Mouse (Mus musculus) midbrain, embryonic 10.5 days (tissue): ENCODE results near the gene Fam53b. TPM values are rescaled to one million over a fixed set of nuclear protein-coding genes. Genes with fewer than 3 reads are reported as not detected.

Source experiments
- DNase-seq: peaks from one replicate; pipeline ENCODE4 v3.0.0-alpha.2; 2017; ENCODE audit warnings: low spot score
- H3K27ac ChIP-seq: fragments of 300-500 bp; sonication (generic); replicated peaks from 2 replicates; pipeline ENCODE4 v1.5.1; 2016; ENCODE audit warnings: mild to moderate bottlenecking
- H3K27me3 ChIP-seq: fragments of 300-500 bp; sonication (generic); 2 replicates; pipeline ENCODE4 v1.6.1; 2016; ENCODE audit warnings: low read depth, mild to moderate bottlenecking; ENCODE audit not compliant: poor library complexity, severe bottlenecking
- H3K36me3 ChIP-seq: fragments of 300-500 bp; sonication (generic); 2 replicates; pipeline ENCODE4 v1.6.1; 2016; ENCODE audit warnings: mild to moderate bottlenecking, moderate library complexity
- H3K4me1 ChIP-seq: fragments of 300-500 bp; sonication (generic); 2 replicates; pipeline ENCODE4 v1.6.1; 2016
- H3K4me3 ChIP-seq: fragments of 300-500 bp; sonication (generic); 2 replicates; pipeline ENCODE4 v1.5.1; 2016; ENCODE audit warnings: mild to moderate bottlenecking, moderate library complexity
- H3K9me3 ChIP-seq: fragments of 300-500 bp; sonication (generic); replicated peaks from 2 replicates; pipeline ENCODE4 v1.6.1; 2016; ENCODE audit warnings: mild to moderate bottlenecking
- WGBS: fragments of 180-500 bp; shearing (Covaris S2); methylation state at CpG from one replicate; pipeline ENCODE4 v1.1.7; 2016; 5-methylcytosine and 5-hydroxymethylcytosine counted together
- polyA plus RNA-seq: library from polyadenylated mRNA; unstranded; fragments of >200 nt; fragmentation: Nextera tagmentation; extraction: Ambion mirVana; gene quantifications from 2 replicates; pipeline ENCODE4 v1.2.1, GENCODE M21; 2016

Fam53b gene
- polyA plus RNA-seq, 1 experiment from 2014 or later: 23.1 TPM

DNA sequence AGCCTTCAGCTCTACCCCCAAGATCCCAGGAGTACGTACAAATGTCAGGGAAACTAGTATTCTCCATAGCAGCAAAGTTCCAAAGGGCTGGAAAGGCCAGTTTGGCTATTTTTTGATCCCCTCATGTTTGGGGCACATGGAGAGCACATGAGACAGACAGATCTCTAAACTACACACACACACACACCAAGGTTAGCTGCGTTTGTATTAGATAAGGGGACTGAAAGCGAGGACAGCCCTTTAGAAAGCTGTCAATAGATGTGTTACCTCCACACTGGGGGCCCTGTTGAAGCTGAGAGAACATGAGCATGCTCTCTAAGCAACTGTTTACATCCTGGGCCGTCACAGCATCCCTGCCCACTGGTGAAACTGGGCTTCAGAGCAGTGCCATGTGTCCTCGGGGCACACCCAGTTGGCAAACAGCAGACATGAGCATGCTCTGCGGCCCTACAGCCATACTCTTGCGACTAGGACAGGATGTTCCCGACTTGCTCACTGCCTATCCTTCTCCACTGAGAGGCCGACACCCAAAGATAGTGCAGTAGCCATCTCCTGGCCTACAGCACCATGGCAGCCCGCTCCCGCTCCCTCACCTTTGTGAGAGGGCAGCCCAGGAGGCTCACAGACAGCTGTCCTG is 47.3 kb downstream of the Fam53b start:
- no peaks in the 10 kb centered on the region for H3K9me3 ChIP-seq
- DNase-seq: no peak
- H3K4me1 ChIP-seq: no peaks in the 10 kb centered on the region; the same call in 1 of the 2 replicates
- H3K36me3 ChIP-seq: peaks cover 51% of the 10 kb centered on the region
- no peak overlapping the region for H3K27ac ChIP-seq
- no peaks in the 10 kb centered on the region for H3K27me3 ChIP-seq
- no peak overlapping the region for H3K4me3 ChIP-seq
- WGBS: 95% methylated on average over 11 of the region's 11 CpGs

DNA sequence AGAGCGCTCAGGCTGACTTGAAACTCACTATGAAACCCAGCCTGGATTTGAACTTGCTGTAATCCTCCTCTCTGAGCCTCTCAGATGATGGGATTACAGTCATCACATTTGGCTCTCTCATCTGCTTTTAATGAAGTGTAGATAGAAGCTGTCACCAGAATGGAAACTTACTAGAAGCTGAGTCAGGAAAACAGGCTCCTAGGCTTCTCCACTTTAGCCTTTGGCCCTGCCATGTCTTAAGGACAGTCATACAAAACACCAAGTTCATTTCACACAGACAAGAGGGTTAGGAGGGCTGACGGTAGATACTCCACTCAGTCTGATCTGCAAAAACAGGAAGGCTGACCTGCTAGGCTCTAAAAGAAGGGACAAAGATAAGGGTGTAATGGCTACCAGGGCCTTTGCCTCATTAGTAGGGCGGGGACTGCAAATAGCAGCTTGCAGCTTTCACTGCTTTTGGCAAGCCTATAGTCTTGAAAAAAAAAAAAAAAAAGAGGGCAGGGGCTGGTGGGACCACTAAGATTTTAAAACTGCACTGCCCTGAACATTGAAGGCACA is 48.0 kb downstream of the Fam53b start:
- Histone ChIP-seq H3K36me3 (peaks cover 47% of the 10 kb centered on the region), H3K4me1 (no peaks in the 10 kb centered on the region; the same call in 1 of the 2 replicates), H3K27me3 (no peaks in the 10 kb centered on the region), H3K27ac (no peak overlapping the region), H3K4me3 (no peak overlapping the region), H3K9me3 (no peaks in the 10 kb centered on the region)
- WGBS: 90% methylated on average over 3 of the region's 3 CpGs
- DNase-seq: no peak

DNA sequence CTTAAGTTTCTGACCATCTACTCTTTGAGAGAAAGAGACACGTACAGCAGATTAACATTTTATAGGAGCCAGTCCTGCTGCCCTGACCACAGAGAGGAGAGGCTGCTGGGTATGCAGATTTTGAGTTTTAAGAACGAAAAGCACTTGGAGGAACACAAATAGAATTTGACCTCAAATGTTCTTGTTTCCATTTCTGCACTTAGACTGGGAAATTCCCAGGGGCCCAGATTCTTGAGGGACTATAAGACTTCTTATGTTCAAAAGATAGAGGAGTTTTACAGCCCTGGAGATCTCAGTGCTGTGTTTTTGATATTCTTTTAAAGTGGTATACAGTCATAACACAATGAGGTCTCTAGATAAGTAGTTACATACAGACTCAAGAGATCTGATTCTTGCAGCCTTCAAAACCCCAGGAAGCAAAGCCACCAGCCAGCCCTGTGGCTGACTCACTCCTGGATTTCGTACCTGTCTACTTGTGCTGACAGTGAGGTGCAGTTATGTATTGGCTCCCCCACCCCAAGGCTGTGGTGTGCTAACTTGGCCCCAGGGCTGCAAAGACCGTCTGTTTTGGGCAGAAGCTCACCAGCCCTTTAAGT is 48.7 kb downstream of the Fam53b start:
- Histone ChIP-seq H3K27me3 (no peaks in the 10 kb centered on the region), H3K36me3 (peaks cover 45% of the 10 kb centered on the region), H3K9me3 (no peaks in the 10 kb centered on the region), H3K4me1 (peaks cover 3% of the 10 kb centered on the region; the same call in 1 of the 2 replicates), H3K4me3 (no peak overlapping the region), H3K27ac (no peak overlapping the region)
- WGBS: 88% methylated on average over 4 of the region's 4 CpGs
- DNase-seq: no peak

DNA sequence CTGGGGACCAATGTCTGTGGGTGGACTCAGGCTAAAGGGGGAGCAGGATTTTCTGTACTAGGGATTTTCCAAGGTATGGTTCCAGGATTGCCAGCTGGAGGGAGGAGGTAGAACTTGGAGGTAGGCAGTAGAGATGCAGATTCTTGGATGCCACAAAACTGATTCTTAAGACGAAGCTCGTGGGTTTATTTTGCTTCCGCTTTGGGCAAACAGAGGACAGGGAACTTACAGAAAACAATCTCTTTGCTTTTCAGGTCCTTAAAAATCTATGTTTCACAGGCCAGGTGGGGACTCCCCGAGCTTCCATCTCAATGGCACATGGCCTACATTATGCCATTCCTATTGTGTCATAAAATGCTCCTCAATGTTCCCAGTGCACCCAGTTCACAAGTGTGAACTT is 49.4 kb downstream of the Fam53b start:
- DNase-seq: no peak
- Histone ChIP-seq H3K36me3 (peaks cover 46% of the 10 kb centered on the region), H3K27ac (no peak overlapping the region), H3K9me3 (no peaks in the 10 kb centered on the region), H3K4me3 (no peak overlapping the region), H3K4me1 (peaks cover 5% of the 10 kb centered on the region; the same call in 1 of the 2 replicates), H3K27me3 (no peaks in the 10 kb centered on the region)
- WGBS: 94% methylated on average over 4 of the region's 4 CpGs

DNA sequence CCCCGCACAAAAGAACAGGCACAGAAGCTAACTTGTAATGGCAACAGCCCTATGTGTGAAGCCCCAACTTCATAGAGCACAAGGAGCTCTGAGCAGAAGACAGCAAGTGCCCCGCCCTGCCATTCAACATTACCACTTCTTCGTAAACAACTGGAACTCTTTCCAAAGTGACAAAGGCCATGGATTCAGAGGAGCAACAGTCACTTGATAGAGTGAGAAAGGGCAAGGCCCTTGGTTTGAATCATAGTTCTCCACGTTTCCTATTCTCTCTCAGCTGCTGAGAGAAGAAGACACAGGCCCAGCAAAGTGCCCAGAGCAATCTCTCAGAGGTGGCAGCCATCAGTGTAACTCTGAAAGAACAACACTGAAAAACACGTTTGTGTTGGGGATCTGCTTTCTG is 49.8 kb downstream of the Fam53b start:
- 91% methylated on average over 5 of the region's 5 CpGs for WGBS
- peaks cover 46% of the 10 kb centered on the region for H3K36me3 ChIP-seq
- no peak overlapping the region for H3K27ac ChIP-seq
- no peaks in the 10 kb centered on the region for H3K27me3 ChIP-seq
- H3K9me3 ChIP-seq: no peaks in the 10 kb centered on the region
- no peak for DNase-seq
- peaks cover 5% of the 10 kb centered on the region; the same call in 1 of the 2 replicates for H3K4me1 ChIP-seq
- H3K4me3 ChIP-seq: no peak overlapping the region

DNA sequence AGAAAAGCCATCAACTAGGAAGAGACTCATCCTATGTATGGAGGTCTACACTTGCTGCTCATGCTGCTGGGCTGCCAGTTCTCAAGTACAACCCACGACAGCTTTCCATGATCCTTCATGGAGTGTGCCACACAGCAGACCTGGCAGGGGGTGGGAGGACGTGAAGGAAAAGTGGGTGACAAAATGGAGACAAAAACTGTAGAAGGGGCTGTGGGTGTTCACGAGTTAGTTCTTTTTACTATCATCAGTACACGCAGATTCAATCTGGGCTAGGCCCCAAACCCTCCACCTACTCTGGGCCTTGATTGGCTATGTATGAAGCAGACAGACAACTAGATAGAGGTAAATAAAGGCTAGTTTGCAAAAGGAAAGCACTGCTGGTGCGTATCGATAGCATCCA is 50.3 kb downstream of the Fam53b start:
- 93% methylated on average over 6 of the region's 6 CpGs for WGBS
- Histone ChIP-seq H3K4me1 (peaks cover 5% of the 10 kb centered on the region; the same call in 1 of the 2 replicates), H3K27ac (no peak overlapping the region), H3K36me3 (peaks cover 46% of the 10 kb centered on the region), H3K4me3 (no peak overlapping the region), H3K27me3 (no peaks in the 10 kb centered on the region), H3K9me3 (no peaks in the 10 kb centered on the region)
- DNase-seq: no peak

DNA sequence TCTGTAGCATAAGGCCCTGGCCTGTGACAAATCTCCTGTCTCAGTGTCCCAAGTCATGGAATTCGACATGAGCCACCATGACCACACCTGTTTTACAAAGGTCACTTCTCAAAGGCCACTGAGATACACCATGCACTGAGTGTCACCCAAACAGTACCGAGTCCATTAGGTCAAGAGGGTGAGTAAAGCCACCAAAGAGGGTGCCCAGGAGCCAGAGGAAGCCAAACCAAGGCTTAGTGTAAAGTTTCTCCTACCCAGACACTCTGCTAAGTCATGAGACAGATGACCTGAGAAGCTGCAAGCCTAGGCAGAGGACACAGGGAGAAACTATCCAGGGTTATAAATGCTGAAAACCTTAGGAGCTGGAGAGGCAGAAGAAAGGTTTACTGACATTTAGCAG is 52.3 kb downstream of the Fam53b start:
- H3K4me3 ChIP-seq: no peak overlapping the region
- WGBS: 92% methylated on average over 2 of the region's 2 CpGs
- no peak overlapping the region for H3K27ac ChIP-seq
- H3K36me3 ChIP-seq: peaks cover 59% of the 10 kb centered on the region
- H3K4me1 ChIP-seq: 0 out of 2 replicates have a peak, but pooled peaks cover 5% of the 10 kb centered on the region
- no peaks in the 10 kb centered on the region for H3K27me3 ChIP-seq
- H3K9me3 ChIP-seq: no peaks in the 10 kb centered on the region
- DNase-seq: no peak

DNA sequence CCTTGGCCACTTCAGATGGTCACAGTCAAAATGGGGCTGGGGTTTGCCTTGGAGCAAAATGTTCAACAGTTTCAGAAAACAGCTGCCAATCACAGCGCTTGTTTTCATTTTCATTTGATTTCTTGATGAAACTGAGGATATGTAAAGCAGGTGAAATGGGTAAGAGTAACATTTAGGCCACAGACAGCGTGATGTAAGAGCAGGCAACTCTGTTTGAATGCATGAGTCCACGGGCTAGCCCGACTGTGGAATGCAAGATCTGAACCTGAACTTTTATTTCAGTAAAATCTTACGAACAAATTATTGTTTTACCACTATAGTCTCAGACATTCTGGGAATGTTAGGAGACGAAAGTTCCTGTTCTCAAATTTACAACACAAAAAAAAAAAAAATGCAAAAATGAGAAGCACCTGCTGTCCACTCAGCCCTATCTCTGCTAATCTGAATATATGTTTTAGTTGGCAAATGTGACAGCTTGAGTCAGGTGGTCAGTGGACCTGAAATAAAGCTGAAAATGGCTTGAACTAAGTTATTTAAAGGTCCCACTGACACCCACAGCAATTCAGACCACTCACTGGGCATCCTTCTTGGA is 53.0 kb downstream of the Fam53b start:
- peaks cover 60% of the 10 kb centered on the region for H3K36me3 ChIP-seq
- H3K4me1 ChIP-seq: 0 out of 2 replicates have a peak, but pooled peaks cover 5% of the 10 kb centered on the region
- H3K27ac ChIP-seq: no peak overlapping the region
- DNase-seq: no peak
- H3K9me3 ChIP-seq: no peaks in the 10 kb centered on the region
- WGBS: 95% methylated on average over 6 of the region's 6 CpGs
- H3K4me3 ChIP-seq: no peak overlapping the region
- H3K27me3 ChIP-seq: no peaks in the 10 kb centered on the region

DNA sequence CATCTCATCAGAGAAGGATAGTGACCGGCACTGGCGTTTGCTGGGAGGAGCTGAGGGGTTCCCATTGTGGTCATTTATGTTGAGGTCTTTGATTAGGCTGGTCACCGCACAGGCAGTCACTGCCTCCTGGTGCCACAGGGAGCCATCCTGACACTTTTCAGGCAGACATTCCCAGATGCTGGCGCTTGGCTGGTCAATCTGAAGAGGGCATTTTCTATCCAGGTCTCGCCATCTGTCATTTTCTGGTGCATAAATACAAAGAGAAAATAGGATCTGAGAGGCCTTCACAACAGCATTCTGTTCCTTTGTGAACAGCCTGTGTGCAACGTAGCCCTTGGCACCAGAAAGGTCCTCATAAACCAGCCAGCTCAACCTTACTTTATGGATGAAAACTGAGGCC is 53.8 kb downstream of the Fam53b start:
- H3K9me3 ChIP-seq: no peaks in the 10 kb centered on the region
- H3K4me1 ChIP-seq: 0 out of 2 replicates have a peak, but pooled peaks cover 5% of the 10 kb centered on the region
- 92% methylated on average over 6 of the region's 6 CpGs for WGBS
- H3K4me3 ChIP-seq: no peak overlapping the region
- DNase-seq: no peak
- H3K27ac ChIP-seq: peak overlapping the region; percentile 61
- H3K27me3 ChIP-seq: no peaks in the 10 kb centered on the region
- peaks cover 57% of the 10 kb centered on the region for H3K36me3 ChIP-seq

DNA sequence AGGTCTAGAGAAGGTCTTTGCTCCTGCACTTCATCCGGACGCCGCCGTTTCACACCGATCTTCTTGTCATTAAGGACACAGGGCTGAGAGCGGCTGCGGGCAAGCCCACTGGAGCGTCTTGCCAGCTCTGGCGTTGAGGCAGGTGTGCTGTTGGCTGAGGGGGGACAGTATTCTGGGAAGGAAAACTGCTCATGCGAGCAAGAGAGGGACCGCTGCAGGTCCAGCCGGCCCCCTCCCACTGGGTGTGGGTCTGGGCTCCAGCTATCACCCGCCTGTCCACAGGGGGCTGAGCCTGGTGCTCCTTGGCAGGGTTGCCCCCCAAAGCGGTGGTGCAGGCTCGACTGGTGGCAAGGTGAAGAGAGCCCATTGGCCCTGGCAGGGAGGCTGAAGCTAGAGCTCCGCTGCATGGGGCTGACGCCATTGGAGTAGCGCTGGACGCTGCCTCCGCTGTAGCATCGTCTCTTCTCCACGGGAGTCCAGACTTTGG is 54.2 kb downstream of the Fam53b start:
- peak overlapping the region; percentile 61 for H3K27ac ChIP-seq
- WGBS: 93% methylated on average over 22 of the region's 22 CpGs
- DNase-seq: no peak
- H3K9me3 ChIP-seq: no peaks in the 10 kb centered on the region
- peaks cover 56% of the 10 kb centered on the region for H3K36me3 ChIP-seq
- no peaks in the 10 kb centered on the region for H3K27me3 ChIP-seq
- H3K4me1 ChIP-seq: 0 out of 2 replicates have a peak, but pooled peaks cover 6% of the 10 kb centered on the region
- H3K4me3 ChIP-seq: no peak overlapping the region

DNA sequence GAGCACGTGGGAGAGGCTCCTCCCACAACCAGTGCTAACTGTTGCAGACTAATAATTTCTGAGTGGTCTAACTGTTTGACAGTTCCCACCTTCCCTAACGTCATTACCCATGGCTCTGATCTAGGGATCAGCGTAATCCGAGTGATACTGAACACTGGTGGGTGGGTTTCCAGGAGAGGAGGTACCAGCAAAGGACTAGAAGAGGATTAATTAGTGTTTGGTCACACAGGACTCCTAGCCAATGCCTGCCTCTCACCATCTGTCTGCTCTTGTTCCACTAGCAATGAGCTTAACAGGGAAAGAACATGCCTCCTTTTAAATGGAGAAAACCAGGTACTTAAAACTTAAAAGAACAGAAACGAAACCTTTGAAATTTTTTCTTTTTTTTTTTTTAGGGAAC is 54.8 kb downstream of the Fam53b start:
- H3K4me3 ChIP-seq: no peak overlapping the region
- peaks cover 11% of the 10 kb centered on the region; the same call in 1 of the 2 replicates for H3K4me1 ChIP-seq
- DNase-seq: no peak
- H3K9me3 ChIP-seq: no peaks in the 10 kb centered on the region
- peaks cover 53% of the 10 kb centered on the region for H3K36me3 ChIP-seq
- H3K27me3 ChIP-seq: no peaks in the 10 kb centered on the region
- 75% methylated on average over 5 of the region's 5 CpGs for WGBS
- no peak overlapping the region for H3K27ac ChIP-seq

DNA sequence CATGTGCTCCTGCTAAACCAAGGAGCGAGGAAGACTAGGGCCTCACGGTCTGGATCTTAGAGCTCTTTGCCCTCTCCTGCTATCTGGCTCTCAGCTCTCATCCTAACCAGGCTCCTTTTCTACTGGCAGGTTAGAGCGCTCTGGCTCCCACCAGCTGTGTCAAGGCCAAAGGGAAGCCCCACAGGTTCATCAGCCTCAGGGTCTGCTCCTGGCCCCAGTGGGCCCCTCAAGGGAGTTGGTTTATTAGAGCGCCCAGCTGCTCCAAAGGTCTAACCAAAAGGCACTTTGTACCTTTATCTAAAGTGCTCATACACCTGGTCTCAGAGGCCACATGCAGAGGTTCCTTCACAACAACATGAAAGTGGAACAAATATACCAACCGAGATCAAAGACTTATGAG is 57.4 kb downstream of the Fam53b start:
- Histone ChIP-seq H3K4me1 (peaks cover 16% of the 10 kb centered on the region; the same call in 1 of the 2 replicates), H3K27me3 (no peaks in the 10 kb centered on the region), H3K27ac (no peak overlapping the region), H3K9me3 (no peaks in the 10 kb centered on the region), H3K4me3 (no peak overlapping the region), H3K36me3 (peaks cover 53% of the 10 kb centered on the region)
- 94% methylated on average over 5 of the region's 5 CpGs for WGBS
- no peak for DNase-seq

DNA sequence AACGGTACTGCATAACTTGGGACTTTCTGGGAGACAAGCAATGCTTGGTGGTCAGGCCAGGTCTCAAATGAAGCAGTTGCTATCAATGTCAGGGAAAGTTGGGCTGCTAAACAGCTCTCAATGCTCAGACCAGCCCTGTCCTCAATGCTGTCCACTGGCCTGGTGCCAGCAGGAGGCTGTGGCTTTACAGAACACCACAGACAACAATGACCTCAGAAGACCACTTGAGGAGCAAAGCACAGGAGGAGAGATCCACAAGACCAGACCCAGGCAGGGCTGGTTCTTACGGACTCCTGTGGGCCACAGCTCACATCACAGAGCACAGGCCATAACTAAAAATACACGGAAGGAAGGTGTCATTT is 59.3 kb downstream of the Fam53b start:
- no peak overlapping the region for H3K4me3 ChIP-seq
- peaks cover 10% of the 10 kb centered on the region; the same call in 1 of the 2 replicates for H3K4me1 ChIP-seq
- no peak overlapping the region for H3K27ac ChIP-seq
- H3K36me3 ChIP-seq: peaks cover 56% of the 10 kb centered on the region
- no peak for DNase-seq
- no peaks in the 10 kb centered on the region for H3K27me3 ChIP-seq
- WGBS: 79% methylated on average over 3 of the region's 3 CpGs
- H3K9me3 ChIP-seq: no peaks in the 10 kb centered on the region
